Mouse (Mus musculus) heart, embryonic 14.5 days (tissue): Measurements from ENCODE around the gene Mrln. TPM values are rescaled to one million over a fixed set of nuclear protein-coding genes. Genes with fewer than 3 reads are reported as not detected.

Experiments
- ATAC-seq: fragments of 200-750 bp; cut with Nextera tagmentation; 2 replicates; pipeline ENCODE4 v1.8.0; 2017; ENCODE audit warnings: low read depth, moderate TSS enrichment; ENCODE audit not compliant: insufficient number of reproducible peaks, insufficient read depth, low FRiP score
- H3K27ac ChIP-seq, 2 experiments: fragments of 200-500 bp in 1 of 2; fragments of 300-500 bp in 1 of 2; sonication (generic) in 1 of 2; replicated peaks in 1 of 2; 2 replicates each; pipeline ENCODE4 v1.5.1; 2012 to 2014; ENCODE audit warnings: low read depth in 2 of 2, low read length in 2 of 2, control low read depth in 1 of 2, mild to moderate bottlenecking in 1 of 2, mixed read lengths in 1 of 2; ENCODE audit not compliant: control insufficient read depth in 1 of 2, insufficient read depth in 1 of 2
- H3K27me3 ChIP-seq: fragments of 300-500 bp; sonication (generic); 2 replicates; pipeline ENCODE4 v1.6.1; 2014; ENCODE audit warnings: mild to moderate bottlenecking, low read length, control low read depth; ENCODE audit not compliant: control insufficient read depth, insufficient read depth
- H3K36me3 ChIP-seq: fragments of 300-500 bp; sonication (generic); 2 replicates; pipeline ENCODE4 v1.6.1; 2014; ENCODE audit warnings: mild to moderate bottlenecking, control low read depth, low read length, mixed read lengths; ENCODE audit not compliant: control insufficient read depth, insufficient read depth
- H3K4me1 ChIP-seq, 2 experiments: fragments of 200-500 bp in 1 of 2; fragments of 300-500 bp in 1 of 2; sonication (generic) in 1 of 2; 2 replicates each; pipeline ENCODE4 v1.6.1; 2012 to 2014; ENCODE audit warnings: low read length in 2 of 2, control low read depth in 1 of 2, mixed read lengths in 1 of 2; ENCODE audit not compliant: control insufficient read depth in 2 of 2, insufficient read depth in 2 of 2
- H3K4me2 ChIP-seq: fragments of 300-500 bp; sonication (generic); 2 replicates; pipeline ENCODE4 v1.6.1; 2014; ENCODE audit warnings: mild to moderate bottlenecking, low read length
- H3K4me3 ChIP-seq, 2 experiments: fragments of 200-500 bp in 1 of 2; fragments of 300-500 bp in 1 of 2; sonication (generic) in 1 of 2; 2 replicates each; pipeline ENCODE4 v1.5.1; 2012 to 2014; ENCODE audit warnings: low read length in 2 of 2, mild to moderate bottlenecking in 2 of 2, control low read depth in 1 of 2, low read depth in 1 of 2, moderate library complexity in 1 of 2; ENCODE audit not compliant: control insufficient read depth in 1 of 2, insufficient read depth in 1 of 2
- H3K9ac ChIP-seq: fragments of 300-500 bp; sonication (generic); 2 replicates; pipeline ENCODE4 v1.6.1; 2014; ENCODE audit warnings: mild to moderate bottlenecking, low read length
- H3K9me3 ChIP-seq: fragments of 300-500 bp; sonication (generic); 2 replicates; pipeline ENCODE4 v1.6.1; 2016; ENCODE audit warnings: low read length, control low read depth; ENCODE audit not compliant: control insufficient read depth
- WGBS: fragments of 180-500 bp; shearing (Covaris S2); extraction: QIAGEN DNeasy Blood & Tissue Kit; methylation state at CpG from one replicate; pipeline ENCODE4 v1.1.7; 2014; 5-methylcytosine and 5-hydroxymethylcytosine counted together
- polyA plus RNA-seq: library from polyadenylated mRNA; unstranded; fragments of >200 nt; fragmentation: Nextera tagmentation; extraction: Ambion mirVana; gene quantifications from 2 replicates; pipeline ENCODE4 v1.2.1, GENCODE M21; 2014

Gene Mrln
- polyA plus RNA-seq = 0.92 and 1.6 TPM in 2 replicates

DNA sequence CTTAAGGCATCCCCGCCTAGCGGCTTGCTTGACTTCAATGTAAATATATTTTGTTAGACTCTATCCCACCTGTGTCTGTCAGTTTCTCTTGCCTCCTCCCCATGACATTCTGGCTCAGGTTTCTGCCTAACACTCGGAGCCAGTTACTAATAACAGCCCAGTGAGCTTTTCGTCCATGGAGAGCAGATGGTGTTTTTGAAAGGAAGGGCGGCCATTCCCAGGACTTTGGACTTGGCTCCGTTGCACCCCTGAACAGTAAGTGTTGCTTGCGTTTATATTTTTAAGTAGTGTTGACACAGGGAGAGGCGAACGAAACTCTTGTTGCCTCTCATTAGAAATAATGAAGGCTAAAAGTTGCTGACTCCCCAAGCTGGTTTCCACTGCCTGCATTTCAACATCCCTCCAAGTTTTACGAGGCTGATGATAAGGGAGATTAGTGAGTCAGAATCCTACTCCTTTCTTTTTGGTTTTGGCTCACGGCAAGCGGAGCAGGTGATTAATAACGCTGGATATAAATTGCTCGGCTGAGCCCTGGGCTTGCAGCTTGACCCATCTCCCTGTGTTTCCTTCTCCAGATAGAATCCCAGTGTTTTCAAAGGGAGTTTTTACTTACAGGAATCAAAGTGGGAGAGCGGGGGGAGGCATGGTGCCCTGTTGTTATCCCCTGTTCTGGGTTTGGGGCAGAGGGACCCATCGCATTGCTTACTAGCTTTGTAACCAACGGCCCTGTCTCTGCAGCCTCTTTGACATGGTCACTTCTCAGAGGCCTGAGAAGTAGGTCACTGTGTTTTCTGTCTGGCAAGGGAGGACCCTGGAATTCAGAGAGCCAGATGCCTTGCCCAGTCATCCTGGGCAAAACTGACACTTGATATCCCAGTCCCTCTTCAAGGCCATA, at the start of gene Mrln:
Gene Mrln, plus strand, starts transcription at position 160 of the 895 bp plus-strand sequence.
- WGBS = 66% methylated on average over 17 of the region's 17 CpGs
- H3K4me3 ChIP-seq = no peak within 1 kb of the TSS
- H3K27ac ChIP-seq = no peak within 1 kb of the TSS
- H3K9ac ChIP-seq = no peak within 1 kb of the TSS
- H3K36me3 ChIP-seq = no peaks in the 10 kb centered on the region
- no peaks in the 10 kb centered on the region for H3K27me3 ChIP-seq
- no peaks in the 10 kb centered on the region for H3K9me3 ChIP-seq
- ATAC-seq = no peak
- no peaks in the 10 kb centered on the region for H3K4me1 ChIP-seq
- H3K4me2 ChIP-seq = 0 out of 2 replicates have a peak within 1 kb of the TSS, but pooled peaks have one; percentile 3

DNA sequence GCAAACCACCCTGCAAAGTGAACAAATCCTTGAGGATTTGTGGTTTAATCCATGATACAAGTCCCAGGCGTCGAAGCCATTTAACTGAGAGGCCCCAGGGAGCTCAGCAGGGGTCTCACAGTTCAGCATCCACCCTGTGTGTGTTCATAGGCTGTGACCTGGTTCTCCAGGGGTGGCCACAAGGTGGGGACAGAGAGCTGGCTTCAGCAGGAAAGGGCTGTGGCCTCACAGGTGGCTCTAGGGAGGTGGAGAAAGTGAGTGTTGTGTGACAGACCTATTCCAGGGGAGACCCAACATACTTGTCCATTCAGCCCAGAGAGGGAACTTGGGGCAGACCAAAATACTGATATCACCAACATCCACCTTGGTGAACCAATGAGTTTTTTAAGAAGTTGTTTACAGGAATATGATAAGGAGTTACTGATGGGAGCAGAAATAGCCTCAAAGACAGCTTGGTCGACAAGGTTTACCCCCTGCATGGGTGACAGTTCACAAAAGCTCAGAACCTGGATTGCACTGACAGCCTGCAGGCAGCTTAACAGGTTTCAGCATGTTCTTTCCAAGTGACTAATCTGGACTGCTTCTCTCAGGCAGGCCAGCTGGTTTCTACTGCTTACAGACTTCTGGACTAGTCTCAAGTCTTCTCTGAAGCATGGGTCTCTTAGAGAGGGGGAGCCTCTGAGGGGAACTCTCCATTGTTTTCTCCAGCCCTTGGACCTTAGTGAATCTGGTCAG, 47.9 kb upstream of the Mrln start:
- Histone ChIP-seq H3K27me3 (no peaks in the 10 kb centered on the region), H3K4me2 (no peak overlapping the region), H3K4me3 (no peak overlapping the region), H3K9me3 (no peaks in the 10 kb centered on the region), H3K36me3 (peaks cover 61% of the 10 kb centered on the region), H3K27ac (no peak overlapping the region), H3K9ac (no peak overlapping the region), H3K4me1 (peaks cover 17 to 26% of the 10 kb centered on the region in 2 experiments)
- 69% methylated on average over 3 of the region's 3 CpGs for WGBS
- ATAC-seq = 0 out of 2 replicates have a peak, but pooled peaks have one; percentile 40

DNA sequence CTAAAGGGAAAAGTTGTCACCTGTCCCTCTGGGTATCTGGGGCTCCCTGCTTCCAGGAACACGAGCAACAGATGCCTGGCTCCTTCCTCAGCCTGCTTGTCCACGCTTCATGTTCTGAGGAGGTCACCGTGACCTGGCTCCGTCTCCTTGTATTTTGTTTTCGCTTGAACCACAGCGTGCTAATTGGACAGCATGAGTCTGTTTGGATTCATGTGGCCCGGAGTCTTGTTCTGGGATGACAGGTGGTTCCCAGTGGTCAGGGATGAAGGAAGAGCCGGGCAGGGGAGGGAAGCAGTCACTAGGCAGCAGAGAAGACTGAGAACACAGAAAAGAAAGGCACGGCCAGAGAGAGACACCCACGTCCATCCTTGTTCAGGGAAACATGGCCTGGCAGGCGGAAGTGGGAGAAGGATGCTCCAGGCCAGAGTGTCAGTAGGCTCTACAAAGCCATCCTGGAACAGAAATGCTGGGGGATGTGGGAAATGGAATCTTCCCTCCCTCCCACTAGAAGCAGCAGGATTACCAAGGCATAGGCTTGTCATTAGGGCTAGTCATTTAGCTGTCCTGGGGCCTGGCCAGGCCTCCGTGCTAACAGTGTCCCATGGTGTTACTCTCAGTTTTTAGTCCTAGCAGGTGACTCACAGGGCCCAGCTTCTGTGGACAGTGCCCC, 44.7 kb upstream of the Mrln start:
- no peak overlapping the region for H3K4me2 ChIP-seq
- no peak overlapping the region for H3K4me3 ChIP-seq
- H3K27ac ChIP-seq = no peak overlapping the region
- 84% methylated on average over 12 of the region's 12 CpGs for WGBS
- peaks cover 2 to 6% of the 10 kb centered on the region in 2 experiments; a peak in 1 of 4 replicates for H3K4me1 ChIP-seq
- H3K9me3 ChIP-seq = no peaks in the 10 kb centered on the region
- no peaks in the 10 kb centered on the region for H3K27me3 ChIP-seq
- H3K36me3 ChIP-seq = peaks cover 68% of the 10 kb centered on the region
- no peak for ATAC-seq
- H3K9ac ChIP-seq = no peak overlapping the region

- H3K4me1 ChIP-seq = peaks cover 8 to 16% of the 10 kb centered on the region in 2 experiments
- no peak overlapping the region for H3K4me2 ChIP-seq
- H3K9ac ChIP-seq = no peak overlapping the region
- H3K36me3 ChIP-seq = peaks cover 58% of the 10 kb centered on the region
- no peaks in the 10 kb centered on the region for H3K9me3 ChIP-seq
- no peaks in the 10 kb centered on the region for H3K27me3 ChIP-seq
- ATAC-seq = no peak
- 94% methylated on average over 12 of the region's 12 CpGs for WGBS
- H3K27ac ChIP-seq = no peak overlapping the region
- H3K4me3 ChIP-seq = no peak overlapping the region
Observed at GRCm38 (mm10) chr10:70160811-70161210, 43.7 kb upstream of the Mrln start.

DNA sequence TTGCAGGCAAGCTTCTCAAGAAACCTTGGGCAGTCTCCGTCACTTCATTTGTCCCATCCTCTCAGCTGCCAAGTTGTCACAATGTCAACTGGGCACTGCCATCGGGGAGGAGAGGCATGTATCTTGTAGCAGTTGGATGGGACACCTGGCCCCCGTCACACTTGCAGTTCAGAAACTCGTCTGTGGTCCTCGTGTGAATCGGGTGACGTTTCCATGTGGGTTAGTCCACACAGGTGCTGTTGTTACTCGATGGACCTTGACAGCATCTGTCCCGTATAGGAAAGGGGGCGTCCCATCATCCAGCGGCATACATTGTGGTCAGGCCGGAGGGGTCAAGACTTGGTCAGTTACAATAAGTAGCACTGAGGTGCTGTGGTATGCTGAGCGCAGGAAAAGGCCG, 43.0 kb upstream of the Mrln start:
- no peaks in the 10 kb centered on the region for H3K9me3 ChIP-seq
- H3K27ac ChIP-seq = no peak overlapping the region
- 93% methylated on average over 14 of the region's 14 CpGs for WGBS
- no peaks in the 10 kb centered on the region for H3K27me3 ChIP-seq
- H3K4me1 ChIP-seq = peaks cover 13 to 23% of the 10 kb centered on the region in 2 experiments
- no peak overlapping the region for H3K4me3 ChIP-seq
- no peak overlapping the region for H3K4me2 ChIP-seq
- ATAC-seq = no peak
- no peak overlapping the region for H3K9ac ChIP-seq
- peaks cover 53% of the 10 kb centered on the region for H3K36me3 ChIP-seq

DNA sequence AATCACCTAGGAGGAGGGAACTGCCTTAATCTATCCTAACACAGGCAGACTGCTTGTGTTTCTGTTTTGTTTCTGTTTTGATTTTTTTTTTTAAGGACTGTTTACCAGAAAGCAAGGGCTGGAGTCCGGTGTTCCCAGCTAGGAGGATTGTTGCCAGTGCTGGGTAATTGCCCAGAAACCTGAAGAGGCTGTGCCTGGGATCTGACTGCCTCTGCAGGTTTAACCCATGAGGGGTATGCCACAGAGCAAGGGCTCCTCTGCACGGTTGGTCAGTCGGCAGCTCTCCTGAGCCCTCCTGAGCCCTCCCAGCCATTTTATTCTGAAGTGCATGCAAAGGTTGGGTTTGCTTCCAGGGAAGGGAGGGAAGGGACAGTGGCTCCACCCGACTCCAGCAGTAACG, 40.8 kb upstream of the Mrln start:
- ATAC-seq = no peak
- Histone ChIP-seq H3K4me1 (peaks cover 26 to 42% of the 10 kb centered on the region in 2 experiments), H3K27ac (no peak overlapping the region), H3K4me3 (no peak overlapping the region), H3K4me2 (no peak overlapping the region), H3K9ac (no peak overlapping the region), H3K36me3 (peaks cover 56% of the 10 kb centered on the region), H3K27me3 (no peaks in the 10 kb centered on the region), H3K9me3 (no peaks in the 10 kb centered on the region)
- 72% methylated on average over 5 of the region's 5 CpGs for WGBS

DNA sequence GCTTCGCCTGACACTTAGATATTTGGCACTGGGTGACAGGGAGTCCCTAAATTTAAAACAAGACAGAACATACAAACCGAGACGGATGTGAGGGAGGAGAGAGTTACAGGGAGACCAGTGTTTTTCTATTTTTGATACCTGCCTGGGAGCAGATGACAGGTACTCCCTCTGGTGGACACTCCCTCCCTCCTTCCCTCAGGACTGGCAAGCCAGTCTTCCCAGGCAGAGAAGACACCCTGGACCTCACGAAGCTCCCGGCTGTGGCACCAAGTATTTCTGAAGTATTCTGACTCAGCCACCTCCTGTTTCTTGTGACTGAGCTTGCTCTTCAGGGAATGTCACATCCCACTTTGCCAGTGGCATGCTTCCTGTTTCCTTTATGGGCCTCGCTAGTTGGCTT, 38.6 kb upstream of the Mrln start:
- no peak overlapping the region for H3K27ac ChIP-seq
- peaks cover 62% of the 10 kb centered on the region for H3K36me3 ChIP-seq
- no peak overlapping the region for H3K4me3 ChIP-seq
- no peak overlapping the region for H3K9ac ChIP-seq
- H3K4me1 ChIP-seq = peaks cover 36 to 51% of the 10 kb centered on the region in 2 experiments
- WGBS = 31% methylated on average over 6 of the region's 6 CpGs
- H3K4me2 ChIP-seq = no peak overlapping the region
- H3K27me3 ChIP-seq = no peaks in the 10 kb centered on the region
- H3K9me3 ChIP-seq = no peaks in the 10 kb centered on the region
- no peak for ATAC-seq
